Mouse (Mus musculus) adrenal gland, postnatal 36 days (tissue): ENCODE results near the gene Mef2d. TPM values are rescaled to one million over a fixed set of nuclear protein-coding genes. Genes with fewer than 3 reads are reported as not detected.

Source experiments
- DNase-seq, 2 experiments: peaks; one replicate each; pipeline ENCODE4 v3.0.0; 2021; ENCODE audit warnings: mixed read lengths in 1 of 2
- total RNA-seq, 2 experiments: library from RNA; stranded (reverse); gene quantifications; 2 replicates each; pipeline ENCODE4 v1.2.3; 2021

Mef2d gene
- total RNA-seq, 2 experiments from 2014 or later, result 85.1 to 99.4 TPM

GRCm38 (mm10) chr3:88178986-88179385, 36.8 kb downstream of the Mef2d start:
- no peak for DNase-seq

GRCm38 (mm10) chr3:88181374-88181773, 39.2 kb downstream of the Mef2d start:
- no peak for DNase-seq

GRCm38 (mm10) chr3:88186424-88186823, 44.3 kb downstream of the Mef2d start:
- DNase-seq, result no peak

- DNase-seq, result no peak
Measured at GRCm38 (mm10) chr3:88191146-88191545, 49.0 kb downstream of the Mef2d start.

- peak in 1 of 2 experiments; percentile 48 for DNase-seq
Measured at GRCm38 (mm10) chr3:88191820-88192616, 49.8 kb downstream of the Mef2d start.

GRCm38 (mm10) chr3:88197741-88198504, 55.8 kb downstream of the Mef2d start:
- DNase-seq, result no peak

GRCm38 (mm10) chr3:88198505-88199020, 56.4 kb downstream of the Mef2d start:
- DNase-seq, result no peak

- no peak for DNase-seq
Measured at GRCm38 (mm10) chr3:88199541-88200110, 57.5 kb downstream of the Mef2d start.

GRCm38 (mm10) chr3:88200161-88200971, 58.2 kb downstream of the Mef2d start:
- DNase-seq, result peak in 1 of 2 experiments; percentile 8

- no peak for DNase-seq
Measured at GRCm38 (mm10) chr3:88200972-88201330, 58.8 kb downstream of the Mef2d start.

- DNase-seq, result no peak
Measured at GRCm38 (mm10) chr3:88201640-88202039, 59.5 kb downstream of the Mef2d start.

GRCm38 (mm10) chr3:88202986-88203385, 60.8 kb downstream of the Mef2d start:
- no peak for DNase-seq

GRCm38 (mm10) chr3:88203456-88203855, 61.3 kb downstream of the Mef2d start:
- DNase-seq, result no peak

- DNase-seq, result no peak
Measured at GRCm38 (mm10) chr3:88203999-88204700, 62.0 kb downstream of the Mef2d start.

- DNase-seq, result no peak
Measured at GRCm38 (mm10) chr3:88204751-88205150, 62.6 kb downstream of the Mef2d start.

- no peak for DNase-seq
Measured at GRCm38 (mm10) chr3:88205176-88205562, 63.0 kb downstream of the Mef2d start.

GRCm38 (mm10) chr3:88205563-88206491, 63.7 kb downstream of the Mef2d start:
- DNase-seq, result no peak

- no peak for DNase-seq
Measured at GRCm38 (mm10) chr3:88206500-88206899, 64.3 kb downstream of the Mef2d start.

GRCm38 (mm10) chr3:88206901-88207371, 64.8 kb downstream of the Mef2d start:
- DNase-seq, result no peak
